Mouse (Mus musculus) liver, adult (tissue): Measurements from ENCODE around the gene Mtfr2.

Source experiments
- GATA4 ChIP-seq: IDR thresholded peaks from 2 replicates; pipeline ENCODE4 v1.6.1; 2014; ENCODE audit warnings: mild to moderate bottlenecking, low read length; ENCODE audit not compliant: insufficient replicate concordance

The Mtfr2 gene

DNA sequence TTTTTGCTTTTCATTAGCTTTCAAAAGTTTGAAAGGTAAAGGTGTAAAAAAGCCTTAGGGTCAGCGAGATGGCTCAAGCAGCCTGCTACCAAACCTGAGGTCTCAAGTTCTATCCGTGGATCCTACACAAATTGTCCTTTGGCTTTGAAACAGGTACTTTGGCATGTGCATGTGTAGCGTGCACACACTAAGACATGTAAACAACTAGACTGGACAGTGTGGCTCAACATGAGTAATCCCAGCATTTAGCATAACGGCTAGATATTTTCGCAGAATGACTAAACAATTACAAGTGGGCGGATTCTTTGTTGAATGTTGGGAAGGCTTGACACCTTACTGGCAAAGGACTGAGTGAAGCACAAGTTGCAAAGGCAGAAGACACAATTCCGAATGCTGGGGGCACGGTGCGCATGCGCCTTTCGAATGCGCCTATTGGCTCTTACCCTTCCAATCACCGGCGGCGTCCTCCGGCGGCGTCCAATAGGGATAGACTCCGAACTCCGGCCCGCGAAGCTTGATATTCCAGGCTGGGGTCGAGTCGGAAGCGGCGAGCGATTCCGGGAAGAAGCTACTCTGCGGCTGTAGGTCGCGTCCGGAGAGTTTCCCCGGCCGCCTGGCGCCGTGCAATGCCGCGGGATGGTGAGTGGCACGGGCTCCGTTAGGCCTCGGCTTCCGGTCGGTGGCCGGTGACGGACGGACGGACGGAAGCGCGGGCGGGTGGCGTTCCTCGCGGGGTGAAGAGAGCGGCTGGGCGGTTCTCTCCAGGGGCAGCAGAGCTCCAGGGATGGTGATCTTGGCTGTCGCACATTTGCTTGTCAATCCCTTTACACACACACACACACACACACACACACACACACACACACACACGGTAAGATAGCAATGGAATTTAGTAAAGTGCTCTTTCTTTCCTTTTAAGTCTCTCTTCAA, at the start of gene Mtfr2:
Gene Mtfr2 (plus strand): TSS at position 486 of the 930 bp plus-strand sequence.
- no peak for TF ChIP-seq GATA4

DNA sequence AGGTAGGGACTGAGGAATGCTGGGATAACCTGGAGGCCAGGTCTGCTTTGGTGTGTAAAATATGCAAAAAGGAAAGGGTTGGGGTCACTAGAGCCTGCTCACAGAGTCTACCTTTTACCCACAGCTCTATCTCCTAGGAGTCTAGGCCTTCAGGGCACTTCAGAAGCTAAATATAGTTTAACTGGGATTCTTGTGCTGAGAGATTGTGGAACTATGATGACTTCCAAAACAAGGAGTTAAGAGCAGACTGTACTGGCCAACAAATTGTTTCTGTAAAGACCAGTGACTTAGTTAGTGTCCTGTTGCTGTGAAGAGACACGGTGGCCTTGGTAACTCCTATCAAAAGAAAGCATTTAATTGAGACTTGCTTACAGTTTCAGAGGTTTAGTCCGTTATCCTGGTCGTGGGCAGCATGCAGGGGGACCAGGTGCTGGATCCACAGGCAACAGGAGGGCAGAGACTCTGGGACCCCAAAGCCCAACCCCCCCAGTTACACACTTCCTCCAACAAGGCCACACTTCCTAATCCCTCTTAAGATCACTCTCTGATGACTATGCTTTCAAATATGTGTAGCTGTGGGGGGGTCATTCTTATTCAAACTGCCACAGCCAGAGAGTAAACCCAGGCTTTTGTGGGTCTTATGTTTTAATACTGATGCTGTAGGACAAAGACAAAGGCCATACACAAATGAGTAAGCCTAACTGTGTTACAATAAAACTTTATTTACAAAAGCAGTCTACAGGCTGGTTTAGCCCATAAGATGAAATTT, 49.2 kb upstream of the Mtfr2 start:
- no peak for TF ChIP-seq GATA4

DNA sequence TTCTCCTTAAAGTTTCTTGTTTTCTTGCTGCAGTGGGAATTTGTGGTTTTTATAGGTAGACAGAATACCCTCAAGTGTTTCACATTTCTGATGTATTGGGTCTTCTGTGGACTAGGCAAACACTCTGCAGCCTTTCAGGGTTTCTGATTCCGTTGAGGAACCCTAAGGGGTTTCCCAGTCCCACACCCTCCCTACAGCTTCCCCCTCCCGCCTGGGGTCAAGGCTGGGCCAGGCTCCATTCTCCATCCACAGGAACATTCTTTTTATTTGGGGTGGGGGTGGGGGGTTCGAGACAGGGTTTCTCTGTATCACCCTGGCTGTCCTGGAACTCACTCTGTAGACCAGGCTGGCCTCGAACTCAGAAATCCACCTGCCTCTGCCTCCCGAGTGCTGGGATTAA, 48.5 kb upstream of the Mtfr2 start:
- no peak for TF ChIP-seq GATA4

DNA sequence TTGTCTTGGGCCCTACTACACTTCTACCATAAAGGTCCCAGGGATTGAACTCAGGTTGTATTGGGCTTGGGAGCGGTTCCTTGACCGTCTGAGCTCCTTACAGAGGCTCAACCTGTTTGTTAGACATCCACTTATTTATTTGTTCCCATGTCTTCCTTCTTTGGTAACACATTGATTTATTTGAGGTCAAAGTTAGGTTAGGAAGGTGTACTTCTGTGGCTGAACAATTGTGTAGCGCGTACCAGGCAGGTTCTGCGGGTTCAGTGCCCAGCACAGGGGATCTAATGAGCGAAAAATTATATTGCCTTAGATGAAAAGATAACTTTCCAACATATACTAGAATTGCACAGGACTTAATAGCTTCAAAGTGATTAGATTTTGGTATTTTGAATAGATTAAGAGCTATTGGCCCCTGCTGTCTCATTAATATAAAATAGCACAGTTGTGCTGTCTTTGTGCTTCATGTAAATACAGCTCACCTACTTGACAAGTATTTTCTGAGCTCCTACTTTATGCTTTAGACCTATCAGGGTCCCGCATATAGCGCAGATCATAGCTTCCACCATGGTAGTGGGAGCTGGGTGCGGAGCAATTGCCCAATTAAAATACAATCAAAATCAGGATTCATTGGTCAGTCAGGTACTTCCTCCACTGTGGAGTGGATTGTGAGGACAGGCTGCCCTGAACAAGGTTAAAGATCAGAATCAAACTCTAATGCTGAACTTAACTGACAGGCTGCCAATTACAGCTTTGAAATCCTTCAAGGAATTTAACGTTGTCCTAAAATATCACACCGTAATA, 36.4 kb upstream of the Mtfr2 start:
- no peak for TF ChIP-seq GATA4

DNA sequence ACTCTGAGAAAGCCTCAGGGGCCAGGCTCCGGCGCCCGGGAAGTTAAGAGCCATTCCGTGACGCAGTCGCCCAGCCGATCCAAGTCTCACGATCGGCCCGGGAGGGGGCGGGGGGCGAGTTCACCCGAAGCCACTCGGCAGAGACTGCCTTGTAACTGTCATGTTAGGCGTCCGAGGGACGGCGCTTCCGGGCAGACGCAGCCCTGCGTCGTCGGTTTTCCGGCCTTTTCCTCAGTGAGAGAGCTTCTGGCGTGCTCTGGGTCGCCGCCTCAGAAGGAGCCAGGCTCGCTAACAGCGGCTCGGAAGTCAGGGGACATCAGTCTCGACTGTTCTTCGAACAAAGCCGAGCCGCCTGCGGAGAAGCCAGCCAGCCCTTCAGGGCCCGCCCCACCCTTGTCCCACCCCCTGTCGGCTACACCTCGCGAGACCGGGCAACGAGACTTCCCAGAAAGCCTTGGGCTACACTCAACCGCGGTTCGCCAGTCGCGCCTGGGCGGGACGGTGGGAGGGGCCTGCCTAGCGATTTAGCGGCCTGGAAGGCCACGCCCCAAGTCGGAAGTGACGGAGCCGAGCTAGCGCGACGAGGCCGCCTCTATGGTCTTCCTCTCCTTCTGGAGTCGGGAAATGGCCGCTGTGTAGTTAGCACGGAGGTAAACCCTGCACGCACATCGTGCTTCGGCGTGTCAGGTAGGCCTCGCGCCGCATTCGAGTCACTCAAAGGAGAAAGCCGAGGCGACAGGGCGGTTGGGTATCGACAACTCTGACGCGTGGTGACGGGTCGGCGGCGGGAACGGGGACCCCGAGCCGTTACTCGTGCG, 35.4 kb upstream of the Mtfr2 start, which contains the start of gene Bclaf1:
Gene Bclaf1 (plus strand): TSS at position 552 of the 818 bp plus-strand sequence.
- TF ChIP-seq GATA4 = 0 out of 2 replicates have a peak, but pooled peaks have one; percentile 2

DNA sequence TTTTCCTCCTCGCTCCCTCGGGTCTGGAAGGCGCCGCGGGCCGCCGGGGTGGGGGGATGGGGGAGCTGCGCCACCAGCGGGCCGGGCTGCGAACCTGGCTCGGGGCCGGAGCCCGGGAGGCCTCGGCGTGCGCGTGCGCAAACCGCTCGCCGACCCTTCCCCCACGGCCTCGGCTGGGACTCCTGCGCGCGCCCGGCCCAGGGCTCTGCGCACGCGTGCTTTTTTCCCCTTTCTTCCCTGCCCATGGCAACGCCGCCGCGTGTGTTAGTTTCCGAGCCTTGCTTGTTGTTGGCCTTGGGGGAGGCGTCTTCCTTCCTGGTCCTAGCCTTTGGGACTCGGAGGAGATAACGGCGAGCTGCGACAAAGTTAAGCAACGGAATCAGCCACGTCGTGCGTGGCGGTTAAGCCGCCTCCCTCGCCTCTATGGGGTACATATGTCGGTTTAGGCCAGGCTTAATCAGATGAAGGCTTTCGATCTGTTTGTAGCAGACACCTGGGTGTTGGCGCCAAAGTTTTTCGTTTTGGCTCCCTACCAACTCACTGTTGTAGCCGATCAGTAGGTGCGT, 34.8 kb upstream of the Mtfr2 start:
- TF ChIP-seq GATA4 = peak; percentile 87; the same call in 1 of the 2 replicates

DNA sequence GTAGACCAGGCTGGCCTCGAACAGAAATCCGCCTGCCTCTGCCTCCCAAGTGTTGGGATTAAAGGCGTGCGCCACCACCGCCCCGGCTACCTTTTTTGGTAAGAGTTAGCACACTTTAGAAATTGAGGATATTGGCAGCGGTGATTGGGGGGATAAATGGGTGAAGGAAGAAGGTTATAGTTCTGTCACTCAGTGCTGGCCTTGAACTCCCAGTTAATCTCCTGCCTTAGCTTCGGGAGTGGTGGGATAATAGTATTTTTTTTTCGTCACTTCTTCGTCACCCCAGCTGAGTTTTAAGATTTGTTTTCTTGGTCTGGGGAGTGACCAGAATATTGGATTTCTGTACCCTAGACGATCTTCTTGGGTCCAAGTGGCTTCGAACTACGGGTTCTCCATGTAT, 34.1 kb upstream of the Mtfr2 start:
- TF ChIP-seq GATA4 = no peak

DNA sequence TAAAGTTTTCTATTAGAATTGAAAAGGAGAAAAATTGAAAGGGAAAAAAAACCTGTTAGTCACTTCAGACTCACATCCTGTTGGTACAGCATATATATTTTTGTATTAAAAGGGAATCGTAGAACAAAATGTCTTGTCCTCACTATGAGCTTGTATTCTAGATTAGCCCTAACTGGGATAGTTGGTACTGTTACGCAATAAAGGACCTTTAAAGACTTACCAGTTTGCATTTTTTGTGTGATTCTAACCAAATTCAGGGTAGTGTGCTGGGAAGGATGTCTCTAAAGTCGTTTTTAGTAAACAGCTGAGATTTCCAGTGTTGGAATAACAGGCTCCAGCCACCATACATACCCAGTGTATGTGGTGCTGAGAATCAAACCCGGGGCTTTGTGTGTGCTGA, 33.6 kb upstream of the Mtfr2 start:
- TF ChIP-seq GATA4 = no peak

DNA sequence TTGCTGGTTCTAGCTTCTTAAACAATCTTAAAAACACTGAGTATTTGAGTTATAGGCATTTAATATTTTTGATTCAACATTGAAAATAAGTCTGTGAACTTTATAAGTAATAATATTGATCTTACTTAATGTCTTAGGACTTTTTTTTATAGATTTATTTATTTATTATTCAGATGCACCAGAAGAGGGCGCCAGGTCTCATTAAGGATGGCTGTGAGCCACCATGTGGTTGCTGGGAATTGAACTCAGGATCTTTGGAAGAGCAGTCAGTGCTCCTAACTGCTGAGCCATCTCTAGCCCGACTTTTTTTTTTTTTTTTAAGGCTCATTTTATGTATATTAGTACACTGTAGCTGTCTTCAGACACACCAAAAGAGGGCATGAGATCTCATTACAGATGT, 32.8 kb upstream of the Mtfr2 start:
- no peak for TF ChIP-seq GATA4

DNA sequence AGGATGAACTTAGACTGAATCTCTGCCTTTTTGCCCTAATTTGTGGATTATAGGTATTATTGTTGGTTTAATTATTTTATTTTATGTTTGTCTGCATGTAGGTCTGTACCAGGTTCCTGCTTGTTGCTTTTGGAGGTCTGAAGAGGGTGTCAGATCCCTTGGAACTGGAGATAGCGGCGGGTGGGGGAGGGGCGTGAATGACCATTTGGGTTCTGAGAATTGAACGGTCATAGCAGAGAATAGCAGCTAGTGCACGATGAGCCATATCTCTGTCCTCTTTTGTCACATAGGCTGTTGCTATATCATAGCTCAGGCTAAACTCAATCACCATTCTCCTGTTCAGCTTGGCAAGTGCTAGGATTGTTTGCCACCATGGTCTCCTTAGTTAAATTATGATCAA, 30.1 kb upstream of the Mtfr2 start:
- no peak for TF ChIP-seq GATA4

DNA sequence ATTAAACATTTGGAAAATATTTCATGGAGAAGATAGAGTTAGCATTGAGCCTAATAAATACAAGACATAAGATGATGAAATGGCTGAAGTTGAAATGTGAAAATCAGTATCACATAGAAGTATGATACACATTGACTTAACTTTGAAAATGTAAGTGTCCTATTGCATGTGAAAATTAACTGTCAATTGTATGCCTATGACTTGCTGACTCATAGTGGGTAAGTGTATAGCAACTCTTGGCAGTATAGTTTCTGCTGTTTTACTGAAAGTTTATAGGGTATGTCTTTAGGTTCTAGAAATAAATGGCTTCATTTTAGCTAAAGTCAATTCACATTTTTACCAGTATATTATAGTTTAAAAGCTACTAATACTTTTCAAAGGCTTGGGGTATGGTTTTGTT, 21.3 kb upstream of the Mtfr2 start:
- TF ChIP-seq GATA4 = no peak

DNA sequence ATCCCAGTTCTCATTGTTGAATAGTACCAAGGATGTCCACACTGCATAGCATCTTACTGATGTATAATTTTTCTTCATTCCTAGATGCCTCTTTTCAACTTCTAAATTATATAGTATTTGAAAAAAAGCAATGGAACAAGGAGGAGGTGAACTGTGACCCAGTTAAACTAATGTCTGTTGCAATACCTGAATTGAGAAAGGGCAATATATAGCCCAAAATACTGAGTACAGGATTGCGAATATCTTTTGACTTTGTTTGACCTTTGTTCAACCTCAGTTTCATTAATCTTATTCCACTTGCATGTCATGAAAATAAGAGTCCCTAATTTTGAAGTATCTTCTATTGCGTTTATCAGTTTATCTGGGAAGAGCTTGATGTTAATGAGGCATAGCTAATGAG, 16.3 kb upstream of the Mtfr2 start:
- no peak for TF ChIP-seq GATA4

DNA sequence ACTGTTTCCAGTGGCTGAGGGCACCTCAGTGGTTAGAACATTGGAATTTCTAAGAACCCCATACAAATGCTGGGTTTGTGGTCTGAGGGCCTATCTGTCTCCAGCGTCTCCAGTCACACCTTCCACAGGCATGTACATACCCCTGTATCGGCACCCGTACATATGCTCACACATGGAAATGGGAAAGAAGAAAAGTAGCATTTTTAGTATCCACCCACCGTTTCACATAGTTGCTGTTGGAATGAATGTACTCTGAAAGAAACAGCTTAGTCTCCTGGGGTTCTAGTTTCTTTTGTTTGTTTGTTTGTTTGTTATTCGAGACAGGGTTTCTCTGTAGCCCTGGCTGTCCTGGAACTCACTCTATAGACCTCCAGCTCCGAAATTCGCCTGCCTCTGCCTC, 9.7 kb upstream of the Mtfr2 start:
- TF ChIP-seq GATA4 = no peak

DNA sequence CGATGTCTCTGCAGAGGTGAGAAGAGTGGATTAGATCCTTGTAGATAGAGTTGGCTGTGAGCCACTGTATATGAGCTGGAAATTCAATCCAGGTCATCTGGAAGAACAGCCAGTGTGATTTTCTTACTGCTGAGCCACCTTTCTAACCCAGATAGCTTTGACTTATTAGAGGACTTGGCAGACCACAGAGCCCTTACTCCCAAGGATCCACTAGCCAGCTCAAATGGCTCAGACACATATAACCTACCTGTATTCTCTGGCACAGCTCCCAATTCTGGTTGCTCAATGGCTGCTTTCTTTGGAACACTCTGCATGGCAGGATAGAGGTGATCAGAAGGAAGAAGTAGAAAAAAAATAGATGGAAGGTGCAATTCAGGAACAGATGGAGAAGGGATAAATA, 1.8 kb upstream of the Mtfr2 start:
- no peak for TF ChIP-seq GATA4
